Mouse (Mus musculus) heart, postnatal 0 days (tissue): ENCODE results near the gene Twsg1. TPM values are rescaled to one million over a fixed set of nuclear protein-coding genes. Genes with fewer than 3 reads are reported as not detected.
"Not testable (repeated sequence)": the region's sequence is repeated elsewhere in the genome, so short reads cannot be mapped to it uniquely, and the experiment has no call there.

ENCODE experiments used
- ATAC-seq: fragments of 200-750 bp; cut with Nextera tagmentation; 2 replicates; pipeline ENCODE4 v1.8.0; 2017; ENCODE audit warnings: low read depth, moderate number of reproducible peaks, moderate library complexity; ENCODE audit not compliant: insufficient read depth
- DNase-seq: peaks from one replicate; pipeline ENCODE4 v3.0.0-alpha.2; 2016; ENCODE audit warnings: low spot score
- H3K27ac ChIP-seq: fragments of 300-500 bp; sonication (generic); 2 replicates; pipeline ENCODE4 v1.5.1; 2014; ENCODE audit warnings: low read depth, mild to moderate bottlenecking
- H3K27me3 ChIP-seq: fragments of 300-500 bp; sonication (generic); 2 replicates; pipeline ENCODE4 v1.6.1; 2014; ENCODE audit warnings: low read length, mixed read lengths; ENCODE audit not compliant: control insufficient read depth, insufficient read depth
- H3K36me3 ChIP-seq: fragments of 300-500 bp; sonication (generic); replicated peaks from 2 replicates; pipeline ENCODE4 v1.6.1; 2014; ENCODE audit warnings: low read length, mixed read lengths; ENCODE audit not compliant: control insufficient read depth, insufficient read depth
- H3K4me1 ChIP-seq: fragments of 300-500 bp; sonication (generic); 2 replicates; pipeline ENCODE4 v1.6.1; 2014; ENCODE audit warnings: antibody characterized with exemption; ENCODE audit not compliant: control insufficient read depth, insufficient read depth
- H3K4me2 ChIP-seq: fragments of 300-500 bp; sonication (generic); 2 replicates; pipeline ENCODE4 v1.6.1; 2014; ENCODE audit warnings: low read depth, mild to moderate bottlenecking, low read length, moderate library complexity
- H3K4me3 ChIP-seq: fragments of 300-500 bp; sonication (generic); 2 replicates; pipeline ENCODE4 v1.5.1; 2014; ENCODE audit warnings: low read depth, low read length
- H3K9ac ChIP-seq: fragments of 300-500 bp; sonication (generic); replicated peaks from 2 replicates; pipeline ENCODE4 v1.6.1; 2014; ENCODE audit warnings: low read depth, low read length, mixed read lengths
- H3K9me3 ChIP-seq: fragments of 300-500 bp; sonication (generic); replicated peaks from 2 replicates; pipeline ENCODE4 v1.6.1; 2016; ENCODE audit warnings: low read length; ENCODE audit not compliant: control insufficient read depth
- CTCF ChIP-seq: IDR thresholded peaks from 2 replicates; pipeline ENCODE4 v1.5.1; 2016; ENCODE audit warnings: antibody characterized with exemption, control low read depth, low read depth
- EP300 ChIP-seq: IDR thresholded peaks from 2 replicates; pipeline ENCODE4 v1.6.1; 2016; ENCODE audit warnings: antibody characterized with exemption, low read depth
- WGBS: fragments of 180-500 bp; shearing (Covaris S2); extraction: QIAGEN DNeasy Blood & Tissue Kit; methylation state at CpG from one replicate; pipeline ENCODE4 v1.1.7; 2014; 5-methylcytosine and 5-hydroxymethylcytosine counted together
- polyA plus RNA-seq: library from polyadenylated mRNA; unstranded; fragments of >200 nt; fragmentation: Nextera tagmentation; extraction: Ambion mirVana; gene quantifications from 2 replicates; pipeline ENCODE4 v1.2.1, GENCODE M21; 2015
- total RNA-seq: library from RNA; depleted of rRNA; stranded (reverse); fragments of >200 nt; gene quantifications from 2 replicates; pipeline ENCODE4 v1.2.3, GENCODE M21; 2014; ENCODE audit warnings: low replicate concordance; rRNA removed

Gene Twsg1
- total RNA-seq = 81.4 and 92.7 TPM in 2 replicates
- polyA plus RNA-seq = 60.0 and 65.8 TPM in 2 replicates

DNA sequence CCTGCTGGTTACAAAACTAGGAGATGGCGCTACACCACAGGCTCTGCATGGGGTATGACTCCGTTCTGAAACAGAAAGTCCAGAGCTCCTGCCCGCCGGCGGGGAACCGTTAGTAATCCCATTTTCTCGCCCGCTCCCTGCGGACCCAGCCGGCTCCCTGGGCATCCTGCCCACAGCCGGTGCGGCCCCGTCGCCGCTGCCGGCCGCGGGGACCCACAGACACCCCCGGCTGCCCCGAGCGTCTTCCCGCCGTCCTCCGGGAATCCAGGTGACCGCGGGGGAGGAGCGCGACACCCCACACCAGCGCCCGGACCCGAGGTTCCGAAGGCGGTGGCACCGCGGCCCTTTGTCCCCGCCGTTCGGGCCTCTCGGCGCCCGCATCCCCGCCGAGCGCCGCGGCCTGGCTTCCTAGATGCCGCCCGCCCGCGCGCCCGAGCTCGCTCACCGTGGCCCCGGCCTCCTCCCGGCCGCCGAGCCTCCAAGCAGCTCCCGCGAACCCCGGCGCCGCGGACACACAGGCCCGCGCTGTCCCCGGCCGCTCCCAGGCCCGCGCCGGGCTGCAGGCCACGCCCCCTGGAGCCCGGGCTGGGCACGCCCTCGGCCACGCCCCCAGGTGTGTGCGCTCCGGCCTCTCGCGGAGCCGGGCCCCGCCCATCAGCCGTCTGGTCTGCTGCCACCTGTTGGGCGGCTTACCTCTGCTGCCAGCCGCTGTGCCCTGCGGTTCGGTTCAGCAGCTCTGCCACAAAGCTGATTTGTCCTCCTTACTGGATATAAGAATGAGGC, at the start of gene Twsg1:
Gene Twsg1, minus strand, starts transcription at position 605 of the 783 bp plus-strand sequence.
- peaks cover 22% of the 10 kb centered on the region; the same call in 1 of the 2 replicates for H3K4me1 ChIP-seq
- under 1% methylated on average over 84 of the region's 87 CpGs for WGBS
- H3K9me3 ChIP-seq = no peaks in the 10 kb centered on the region
- ATAC-seq (peak; percentile 97), DNase-seq (peak; percentile 89)
- peak within 1 kb of the TSS; percentile 92 for H3K9ac ChIP-seq
- no peaks in the 10 kb centered on the region for H3K27me3 ChIP-seq
- peak within 1 kb of the TSS; percentile 88 for H3K27ac ChIP-seq
- peak within 1 kb of the TSS; percentile 61 for H3K4me2 ChIP-seq
- H3K4me3 ChIP-seq = peak within 1 kb of the TSS; percentile 80
- TF ChIP-seq EP300 (no peak), CTCF (peak; percentile 76)
- peaks cover 5% of the 10 kb centered on the region for H3K36me3 ChIP-seq

DNA sequence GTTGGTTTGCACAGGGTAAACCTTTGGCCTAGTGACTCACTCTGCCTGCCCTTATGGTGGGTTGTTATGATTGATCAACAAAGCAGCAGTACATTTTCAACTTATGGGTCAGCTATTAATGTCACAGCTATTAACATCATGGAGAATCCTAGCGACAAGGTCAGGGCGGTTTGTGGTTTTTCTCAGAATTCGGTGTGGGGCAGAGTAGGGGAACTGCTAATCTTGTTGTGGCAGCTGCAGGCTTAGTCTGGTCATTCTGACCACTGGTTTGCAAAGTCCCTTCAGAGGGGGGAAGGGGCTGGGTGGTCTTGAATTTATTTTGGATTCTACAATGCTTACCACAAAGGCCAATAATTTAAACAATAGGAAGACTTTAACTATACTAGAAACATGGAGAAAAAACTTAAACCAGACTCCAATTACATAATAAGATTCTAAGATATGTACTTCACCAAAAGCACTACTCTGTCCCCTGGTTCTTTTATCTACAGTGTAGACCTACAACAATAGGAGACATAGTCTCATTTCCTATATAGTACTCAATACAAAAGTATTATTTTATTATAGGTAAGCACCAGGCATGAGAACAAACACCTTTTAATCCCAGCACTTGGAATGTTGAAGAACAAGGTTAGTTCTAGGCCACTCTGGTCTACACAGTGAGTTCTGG, 37.3 kb upstream of the Twsg1 start:
- Histone ChIP-seq H3K9me3 (no peaks in the 10 kb centered on the region), H3K27me3 (no peaks in the 10 kb centered on the region), H3K9ac (no peak overlapping the region), H3K36me3 (peaks cover 7% of the 10 kb centered on the region; the same call in 1 of the 2 replicates), H3K27ac (no peak overlapping the region), H3K4me3 (no peak overlapping the region), H3K4me1 (no peaks in the 10 kb centered on the region), H3K4me2 (no peak overlapping the region)
- WGBS = 81% methylated on average over 3 of the region's 3 CpGs
- no peak for ATAC-seq
- DNase-seq = no peak
- TF ChIP-seq EP300 (no peak), CTCF (no peak)

GRCm38 (mm10) chr17:65976720-65977119, 25.7 kb upstream of the Twsg1 start:
- not testable (repeated sequence) for H3K9me3 ChIP-seq, H3K4me2 ChIP-seq, H3K27me3 ChIP-seq, DNase-seq, H3K4me3 ChIP-seq, H3K27ac ChIP-seq, H3K9ac ChIP-seq, ATAC-seq, H3K4me1 ChIP-seq, H3K36me3 ChIP-seq

DNA sequence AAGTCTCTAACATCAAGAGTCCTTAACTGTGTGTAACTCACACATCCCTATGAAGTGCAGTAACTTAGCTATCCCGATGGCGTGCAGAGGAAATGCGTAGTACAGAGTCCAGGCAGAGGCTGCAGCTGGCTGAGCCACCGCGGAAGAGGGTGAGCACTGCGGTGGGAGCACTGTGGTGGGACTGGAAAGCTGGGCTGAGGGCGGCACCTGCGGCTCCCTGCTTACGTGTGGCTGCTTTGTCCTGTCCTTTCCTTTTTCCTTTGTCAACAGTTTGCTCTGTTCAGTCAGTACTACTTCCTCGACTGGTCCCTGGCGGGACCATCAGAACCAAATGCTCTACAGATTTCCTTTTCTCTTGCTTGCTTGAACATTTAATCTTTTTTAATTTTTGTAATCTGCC, 16.7 kb upstream of the Twsg1 start:
- Histone ChIP-seq H3K4me3 (no peak overlapping the region), H3K36me3 (no peaks in the 10 kb centered on the region), H3K27me3 (no peaks in the 10 kb centered on the region), H3K4me2 (no peak overlapping the region), H3K9me3 (no peaks in the 10 kb centered on the region), H3K27ac (no peak overlapping the region), H3K4me1 (no peaks in the 10 kb centered on the region), H3K9ac (no peak overlapping the region)
- DNase-seq (no peak), ATAC-seq (no peak)
- TF ChIP-seq EP300 = no peak
- TF ChIP-seq CTCF = no peak
- WGBS = 66% methylated on average over 11 of the region's 11 CpGs

GRCm38 (mm10) chr17:65962263-65962662, 11.2 kb upstream of the Twsg1 start:
- Histone ChIP-seq H3K4me1 (no peaks in the 10 kb centered on the region), H3K27ac (no peak overlapping the region), H3K27me3 (no peaks in the 10 kb centered on the region), H3K36me3 (no peaks in the 10 kb centered on the region), H3K4me3 (no peak overlapping the region), H3K4me2 (no peak overlapping the region), H3K9ac (no peak overlapping the region), H3K9me3 (no peaks in the 10 kb centered on the region)
- DNase-seq = no peak
- WGBS = 95% methylated on average over 2 of the region's 2 CpGs
- ATAC-seq = no peak
- TF ChIP-seq CTCF (no peak), EP300 (no peak)
